Mouse (Mus musculus): ENCODE data around the gene Polr3gl. TPM values are rescaled to one million over a fixed set of nuclear protein-coding genes. Genes with fewer than 3 reads are reported as not detected.

Gene Polr3gl
- polyA plus RNA-seq, 1 experiment from 2014 or later: 35.7 TPM

Other genes starting within 250 kb of the Polr3gl start
- gene BC107364, start 141.9 kb downstream of the Polr3gl start, polyA plus RNA-seq (2015; fragmentation: Nextera tagmentation; extraction: Ambion mirVana): not detected in 2 replicates
- 1.2 and 1.4 TPM in 2 replicates for gene Hfe2, start 69.0 kb downstream of the Polr3gl start, polyA plus RNA-seq (2015; fragmentation: Nextera tagmentation; extraction: Ambion mirVana)
- gene Txnip, start 36.2 kb downstream of the Polr3gl start, polyA plus RNA-seq (2015; fragmentation: Nextera tagmentation; extraction: Ambion mirVana): 52.0 TPM in 2 replicates
- 1.1 and 2.1 TPM in 2 replicates for gene Gm16253, start 17.2 kb downstream of the Polr3gl start, polyA plus RNA-seq (2015; fragmentation: Nextera tagmentation; extraction: Ambion mirVana)
- gene Ankrd34a, start 2.5 kb upstream of the Polr3gl start, polyA plus RNA-seq (2015; fragmentation: Nextera tagmentation; extraction: Ambion mirVana): 15.0 and 16.7 TPM in 2 replicates
- gene Lix1l, start 7.0 kb upstream of the Polr3gl start, polyA plus RNA-seq (2015; fragmentation: Nextera tagmentation; extraction: Ambion mirVana): 3.9 and 4.5 TPM in 2 replicates
- gene Rbm8a, start 35.8 kb upstream of the Polr3gl start, polyA plus RNA-seq (2015; fragmentation: Nextera tagmentation; extraction: Ambion mirVana): 121 and 127 TPM in 2 replicates
- 58.7 and 58.8 TPM in 2 replicates for gene Pex11b, start 41.2 kb upstream of the Polr3gl start, polyA plus RNA-seq (2015; fragmentation: Nextera tagmentation; extraction: Ambion mirVana)
- gene Gm42957, start 41.3 kb upstream of the Polr3gl start, polyA plus RNA-seq (2015; fragmentation: Nextera tagmentation; extraction: Ambion mirVana): 0.11 and 0.34 TPM in 2 replicates
- gene Itga10, start 51.4 kb upstream of the Polr3gl start, polyA plus RNA-seq (2015; fragmentation: Nextera tagmentation; extraction: Ambion mirVana): 1.5 and 1.6 TPM in 2 replicates
- 2.1 TPM in 2 replicates for gene Ankrd35, start 76.0 kb upstream of the Polr3gl start, polyA plus RNA-seq (2015; fragmentation: Nextera tagmentation; extraction: Ambion mirVana)
- 37.8 and 38.7 TPM in 2 replicates for gene Pias3, start 102.2 kb upstream of the Polr3gl start, polyA plus RNA-seq (2015; fragmentation: Nextera tagmentation; extraction: Ambion mirVana)
- gene Nudt17, start 114.4 kb upstream of the Polr3gl start, polyA plus RNA-seq (2015; fragmentation: Nextera tagmentation; extraction: Ambion mirVana): 13.5 and 15.4 TPM in 2 replicates
- gene Polr3c, start 133.4 kb upstream of the Polr3gl start, polyA plus RNA-seq (2015; fragmentation: Nextera tagmentation; extraction: Ambion mirVana): 33.7 and 33.8 TPM in 2 replicates
- gene Rnf115, start 133.5 kb upstream of the Polr3gl start, polyA plus RNA-seq (2015; fragmentation: Nextera tagmentation; extraction: Ambion mirVana): 67.1 and 73.4 TPM in 2 replicates
- 0.17 and 0.36 TPM in 2 replicates for gene Pdzk1, start 235.1 kb upstream of the Polr3gl start, polyA plus RNA-seq (2015; fragmentation: Nextera tagmentation; extraction: Ambion mirVana)
- 0.19 and 0.22 TPM in 2 replicates for gene Cd160, start 235.2 kb upstream of the Polr3gl start, polyA plus RNA-seq (2015; fragmentation: Nextera tagmentation; extraction: Ambion mirVana)